Mouse (Mus musculus): ENCODE results near the gene Ccdc154.

Gene Ccdc154

DNA sequence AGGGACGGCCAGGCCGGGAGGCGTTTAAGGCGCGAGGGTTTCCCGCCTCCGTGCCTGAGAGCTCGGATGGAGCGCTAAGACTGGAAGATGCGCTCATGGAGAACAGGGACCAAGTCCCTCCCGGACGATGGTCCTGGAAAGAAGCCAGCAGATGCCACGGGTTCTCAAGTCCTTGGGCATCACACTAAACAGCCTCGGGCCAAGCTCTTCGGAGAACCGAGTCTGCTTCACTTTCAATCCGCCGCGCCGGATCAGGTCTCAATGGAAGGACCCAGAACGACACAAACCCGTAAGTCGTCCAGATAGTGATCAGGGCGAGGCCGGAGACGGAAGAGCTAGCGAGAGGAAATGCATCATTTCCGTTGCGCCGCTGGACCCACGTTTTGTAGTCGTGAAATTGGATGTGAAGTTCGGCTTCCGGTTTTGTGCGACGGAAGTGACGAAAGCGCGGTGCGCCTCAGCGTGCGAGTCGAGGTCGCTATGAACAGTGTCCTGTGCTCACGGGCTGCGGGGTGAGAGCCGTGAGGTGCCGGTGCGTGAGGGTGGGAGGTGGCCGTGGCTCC lies 21.9 kb downstream of the Ccdc154 start, which contains the start of gene BC003965:
BC003965 (plus strand) TSS at position 426 of the 563 bp plus-strand sequence.
- DNase-seq (ENCODE audit: low spot score) = peak; percentile 98

DNA sequence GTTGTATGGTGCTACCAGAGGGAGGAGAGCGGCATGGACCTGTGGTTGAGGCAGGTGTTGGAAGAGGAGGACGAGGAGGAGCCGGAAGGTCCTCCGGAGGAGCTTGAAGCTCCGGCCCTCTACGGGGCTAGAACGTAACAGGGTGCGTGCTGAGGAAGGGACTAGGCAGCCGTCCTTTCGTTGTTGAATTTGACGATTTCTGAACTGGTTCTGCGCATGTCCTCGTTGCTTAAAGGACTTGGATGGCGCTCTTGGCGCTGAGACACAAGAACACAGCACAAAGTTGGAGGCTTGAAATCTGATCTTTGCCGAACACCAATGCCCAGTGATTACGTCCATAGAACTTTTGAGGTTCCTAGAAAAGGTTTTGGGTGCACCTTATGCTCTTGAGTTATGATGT lies 22.7 kb downstream of the Ccdc154 start:
- DNase-seq (ENCODE audit: low spot score) = no peak

DNA sequence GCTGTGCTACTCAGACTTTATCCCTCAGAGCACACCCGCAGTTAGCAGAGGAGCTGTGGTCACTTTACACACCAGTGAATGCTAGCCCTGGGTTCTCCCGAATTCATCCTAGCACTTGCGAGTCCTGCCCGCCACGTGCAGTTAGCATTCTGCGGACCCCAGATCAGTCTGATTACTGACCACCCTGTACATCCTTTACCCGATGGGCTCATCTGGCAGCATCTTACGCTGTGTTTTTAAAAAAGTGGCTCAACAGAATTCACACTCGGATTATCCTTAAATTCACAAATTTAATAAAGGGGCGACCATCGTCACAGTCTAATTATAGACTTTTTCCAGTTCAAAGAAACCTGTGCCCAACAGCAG lies 25.5 kb downstream of the Ccdc154 start:
- DNase-seq (ENCODE audit: low spot score) = no peak

DNA sequence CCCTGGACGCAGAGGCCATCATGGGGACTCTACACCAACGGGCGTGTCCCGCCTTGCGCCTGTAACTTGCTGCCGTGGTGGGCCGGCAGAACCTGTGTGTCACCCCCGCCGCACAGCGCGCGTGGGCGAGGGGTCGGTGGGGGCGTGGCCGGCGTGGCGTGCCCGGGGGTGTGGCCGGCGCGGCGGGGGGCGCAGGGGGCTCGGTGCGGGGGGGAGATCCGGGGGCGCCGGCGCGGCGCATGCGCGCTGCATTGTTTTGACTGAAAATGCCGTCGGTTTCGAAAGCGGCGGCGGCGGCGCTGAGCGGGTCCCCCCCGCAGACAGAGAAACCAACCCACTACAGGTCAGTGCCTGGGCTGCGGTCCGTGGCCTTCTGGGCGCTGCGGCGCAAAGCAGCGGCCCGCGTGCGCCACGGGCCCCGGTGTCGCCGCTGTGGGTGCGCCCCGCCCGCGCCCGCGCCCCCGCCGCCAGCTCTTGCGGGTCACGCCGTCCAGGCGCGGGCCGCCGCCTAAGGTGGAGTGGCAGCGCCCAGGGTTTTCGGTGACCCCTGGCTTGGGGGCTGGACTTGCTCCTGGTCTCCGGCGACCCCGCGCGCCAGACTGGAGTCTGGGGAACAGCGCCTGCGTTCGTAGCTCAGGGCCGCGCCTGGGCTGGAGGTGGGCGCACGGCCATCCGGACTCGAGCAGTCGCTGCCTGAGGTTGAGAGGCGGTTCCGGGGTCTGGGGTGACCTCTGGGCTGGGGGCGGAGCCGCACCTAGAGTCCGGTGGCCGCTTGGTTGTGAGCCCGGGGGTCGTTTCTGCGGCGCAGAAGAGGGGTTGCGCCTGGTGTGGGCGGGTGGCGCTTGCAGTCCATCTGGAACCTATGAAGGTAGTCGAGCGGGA lies 26.1 kb downstream of the Ccdc154 start, which contains the start of gene Unkl:
Unkl (plus strand) TSS at position 248 of the 882 bp plus-strand sequence.
- peak; percentile 77 for DNase-seq (ENCODE audit: low spot score)

DNA sequence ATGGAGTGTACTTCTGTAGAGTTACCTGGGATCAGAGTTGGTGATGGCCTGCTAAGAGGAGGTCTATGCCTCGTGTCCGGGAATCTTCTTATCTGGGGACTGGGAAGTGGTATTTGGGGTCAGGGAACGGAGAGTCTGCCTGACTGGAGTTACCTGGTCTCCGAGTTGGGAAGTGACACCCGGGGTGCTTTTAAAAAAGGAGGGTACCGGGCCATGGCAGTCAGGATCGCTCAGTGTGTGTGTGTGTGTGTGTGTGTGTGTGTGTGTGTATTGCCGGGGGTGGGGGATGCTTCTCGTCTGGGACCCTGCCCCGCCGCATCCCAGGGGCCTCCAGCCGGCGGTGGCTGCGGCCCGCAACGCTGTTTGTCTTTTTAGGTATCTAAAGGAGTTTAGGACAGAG lies 26.8 kb downstream of the Ccdc154 start:
- DNase-seq (ENCODE audit: low spot score) = no peak

GRCm38 (mm10) chr17:25202401-25202800 lies 40.1 kb downstream of the Ccdc154 start:
- DNase-seq (ENCODE audit: low spot score) = no peak

DNA sequence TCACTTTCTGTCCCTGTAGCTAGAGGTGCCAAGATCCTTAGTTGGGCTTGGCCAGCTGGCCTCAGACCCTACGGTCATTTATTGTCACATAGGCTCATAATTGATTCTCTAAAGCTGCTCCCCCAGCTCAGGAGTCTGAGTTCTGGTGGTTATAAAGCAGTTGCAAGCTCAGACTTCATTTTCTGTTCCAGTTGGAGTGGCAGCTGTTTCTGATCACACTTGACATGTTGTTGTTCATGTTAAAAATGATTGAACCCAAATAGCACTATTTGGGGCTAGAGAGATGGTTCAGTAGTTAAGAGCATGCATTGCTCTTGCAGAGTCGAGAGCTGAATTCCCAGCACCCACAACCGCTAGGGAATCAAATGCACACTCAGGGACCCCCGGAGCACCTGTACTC lies 47.7 kb downstream of the Ccdc154 start:
- no peak for DNase-seq (ENCODE audit: low spot score)

- DNase-seq (ENCODE audit: low spot score) = no peak
These were observed 48.6 kb downstream of the Ccdc154 start for GRCm38 (mm10) chr17:25210680-25211466.

DNA sequence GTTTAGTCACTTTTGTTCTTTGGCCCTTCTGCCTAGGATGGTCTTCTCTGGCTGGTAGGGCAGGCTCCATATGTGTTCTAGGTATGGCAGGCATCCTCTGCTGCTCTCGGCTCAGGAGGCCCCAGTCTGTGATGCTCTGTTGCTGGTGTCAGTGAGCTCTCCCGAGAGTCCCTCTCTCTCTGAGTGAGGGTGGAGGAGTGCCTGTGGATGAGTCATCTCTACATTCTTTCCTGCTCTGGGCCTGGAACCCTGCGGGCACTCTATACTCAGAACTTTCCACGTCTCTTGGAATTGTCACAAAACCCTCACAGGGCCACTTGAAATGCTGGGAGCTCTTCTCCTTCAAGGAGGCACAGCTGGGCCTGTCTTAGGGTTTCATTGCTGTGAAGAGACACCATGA lies 49.4 kb downstream of the Ccdc154 start:
- DNase-seq (ENCODE audit: low spot score) = no peak

GRCm38 (mm10) chr17:25215431-25215830 lies 53.2 kb downstream of the Ccdc154 start:
- no peak for DNase-seq (ENCODE audit: low spot score)

DNA sequence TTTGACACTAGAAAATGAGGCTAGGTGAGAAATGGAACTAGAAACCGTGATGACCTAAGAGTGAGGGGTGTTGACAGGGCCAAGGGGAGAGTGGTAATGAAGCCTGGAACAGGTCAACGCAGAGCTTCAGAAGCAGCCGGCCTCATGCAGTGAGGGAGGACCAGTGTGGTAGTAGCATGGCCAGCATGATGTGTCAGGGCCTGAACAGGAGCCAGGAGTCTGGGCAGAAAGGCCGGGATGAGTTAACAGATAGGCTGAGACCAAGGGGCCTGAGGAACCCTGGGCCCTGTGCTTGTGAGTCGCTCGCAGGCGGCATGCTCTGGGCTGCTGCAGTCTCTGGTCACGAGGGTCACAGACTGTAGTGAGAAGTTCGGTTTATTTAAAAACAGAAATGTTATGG lies 56.7 kb downstream of the Ccdc154 start:
- no peak for DNase-seq (ENCODE audit: low spot score)

- peak; percentile 69 for DNase-seq (ENCODE audit: low spot score)
These were observed 57.4 kb downstream of the Ccdc154 start for GRCm38 (mm10) chr17:25219492-25220295.

DNA sequence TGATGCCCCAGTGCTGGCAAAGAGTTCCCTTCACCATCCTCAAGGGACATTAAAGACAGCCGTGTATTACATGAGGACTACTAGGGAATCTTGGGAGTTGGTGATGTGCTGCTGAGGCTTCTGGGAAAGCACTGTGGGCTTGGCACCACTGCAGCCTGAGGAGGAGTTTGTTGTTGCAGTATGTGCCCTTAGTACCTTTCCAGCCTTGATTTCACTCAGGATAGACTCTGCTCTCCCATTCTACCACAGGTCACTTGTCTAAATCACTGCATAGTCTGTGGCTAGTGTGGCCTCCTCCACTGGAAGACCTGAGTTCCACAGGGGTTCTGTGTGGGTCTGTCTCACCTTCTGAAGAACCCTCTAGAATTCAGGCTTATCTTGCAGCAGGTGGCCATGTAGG lies 58.5 kb downstream of the Ccdc154 start:
- DNase-seq (ENCODE audit: low spot score) = no peak
